Mouse (Mus musculus) thymus, postnatal 14 days (tissue): ENCODE data around the gene Ank2.

Experiments used
- DNase-seq: peaks from one replicate; pipeline ENCODE4 v3.0.0; 2021

Ank2 gene

GRCm38 (mm10) chr3:127498742-127499400 lies at the start of gene Ank2:
Gene Ank2 (minus strand): TSS chr3:127499350.
- no peak for DNase-seq

- peak; percentile 54 for DNase-seq
Measured at GRCm38 (mm10) chr3:127547882-127548281, 48.7 kb upstream of the Ank2 start.

DNA sequence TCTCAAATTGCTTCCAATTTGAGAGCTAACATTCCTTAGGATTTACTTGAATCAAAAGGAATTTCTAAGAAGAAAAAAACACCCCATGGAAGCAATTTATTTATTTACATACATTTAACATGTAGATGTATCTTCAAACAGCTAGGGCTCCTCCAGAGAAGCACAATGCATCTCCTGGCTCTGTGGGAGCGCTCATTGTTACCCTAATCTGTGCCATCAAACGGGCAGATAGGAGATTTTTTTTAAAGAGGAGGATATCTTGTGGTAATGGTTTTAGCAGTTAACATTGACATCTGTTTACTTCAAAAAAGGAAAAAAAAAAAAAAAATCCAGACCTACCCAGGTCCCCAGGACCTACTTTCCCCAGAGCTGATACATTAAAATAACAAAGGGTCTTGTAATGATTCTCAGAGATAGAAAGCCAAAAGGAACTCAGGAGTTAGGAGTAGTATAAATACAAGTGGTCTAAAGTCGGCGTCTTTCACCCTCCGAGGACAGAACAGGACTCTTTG lies 45.5 kb upstream of the Ank2 start:
- no peak for DNase-seq

GRCm38 (mm10) chr3:127543976-127544375 lies 44.8 kb upstream of the Ank2 start:
- DNase-seq, result no peak

DNA sequence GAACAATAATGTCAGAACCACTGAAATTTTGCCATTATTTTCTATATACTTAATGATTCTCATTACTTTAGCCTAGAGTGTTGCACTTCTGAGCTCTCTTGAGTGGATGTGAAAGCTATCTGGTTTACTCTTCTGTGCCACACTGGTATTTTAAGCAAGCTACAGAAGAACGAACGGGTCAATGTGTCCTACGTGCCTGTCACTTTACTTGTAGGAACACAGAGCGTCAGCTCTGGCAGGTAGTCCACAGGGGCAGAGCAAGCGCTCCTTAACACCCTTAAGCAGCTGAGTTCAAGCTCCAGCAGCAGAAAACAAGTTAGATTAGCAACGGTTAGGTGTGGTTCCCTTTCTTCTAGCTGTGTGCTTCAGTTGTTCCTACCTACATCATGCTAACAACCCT lies 40.0 kb upstream of the Ank2 start:
- DNase-seq, result no peak

- DNase-seq, result no peak
Measured at GRCm38 (mm10) chr3:127530293-127530692, 31.1 kb upstream of the Ank2 start.

DNA sequence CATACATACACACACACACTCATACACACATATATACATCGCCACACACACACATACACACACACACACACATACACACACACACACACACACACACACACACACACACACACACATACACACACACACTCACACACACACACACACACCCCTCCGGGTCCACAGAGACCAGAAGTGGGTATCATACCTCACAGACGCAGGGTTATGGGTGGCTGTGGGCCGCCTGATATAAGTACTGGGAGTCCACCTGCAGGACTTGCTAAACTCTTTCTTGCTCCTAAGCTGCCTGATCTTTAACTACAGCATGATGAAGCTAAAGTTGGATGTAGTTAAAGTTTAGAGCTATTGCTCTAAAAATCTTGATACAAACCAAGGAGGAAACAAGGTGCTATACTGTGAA lies 30.7 kb upstream of the Ank2 start:
- DNase-seq, result no peak

- DNase-seq, result no peak
Measured at GRCm38 (mm10) chr3:127529210-127529609, 30.1 kb upstream of the Ank2 start.

GRCm38 (mm10) chr3:127527465-127528034 lies 28.4 kb upstream of the Ank2 start:
- no peak for DNase-seq

- no peak for DNase-seq
Measured at GRCm38 (mm10) chr3:127525188-127525819, 26.2 kb upstream of the Ank2 start.

DNA sequence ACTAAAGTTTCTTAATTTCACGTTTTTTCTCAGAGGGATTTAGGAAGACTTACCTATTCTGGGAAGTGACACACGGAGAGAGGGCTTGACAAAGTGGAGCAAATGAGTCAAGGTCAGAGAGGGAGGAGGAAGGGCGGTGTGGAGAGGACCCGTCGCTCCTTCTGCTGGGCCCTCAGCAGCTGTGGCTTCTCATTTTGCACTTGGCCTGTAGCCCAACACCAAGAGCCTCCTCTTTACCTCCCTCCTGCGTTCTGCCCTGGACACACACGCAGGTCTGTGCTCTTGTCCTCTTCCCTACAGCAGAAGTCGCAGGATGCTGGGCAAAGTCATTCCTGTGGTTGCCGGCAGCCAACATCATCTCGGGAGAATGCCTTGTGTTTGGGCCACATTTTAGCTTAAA lies 22.0 kb upstream of the Ank2 start:
- DNase-seq, result no peak

- DNase-seq, result no peak
Measured at GRCm38 (mm10) chr3:127520300-127520699, 21.1 kb upstream of the Ank2 start.

GRCm38 (mm10) chr3:127515251-127515650 lies 16.1 kb upstream of the Ank2 start:
- no peak for DNase-seq

DNA sequence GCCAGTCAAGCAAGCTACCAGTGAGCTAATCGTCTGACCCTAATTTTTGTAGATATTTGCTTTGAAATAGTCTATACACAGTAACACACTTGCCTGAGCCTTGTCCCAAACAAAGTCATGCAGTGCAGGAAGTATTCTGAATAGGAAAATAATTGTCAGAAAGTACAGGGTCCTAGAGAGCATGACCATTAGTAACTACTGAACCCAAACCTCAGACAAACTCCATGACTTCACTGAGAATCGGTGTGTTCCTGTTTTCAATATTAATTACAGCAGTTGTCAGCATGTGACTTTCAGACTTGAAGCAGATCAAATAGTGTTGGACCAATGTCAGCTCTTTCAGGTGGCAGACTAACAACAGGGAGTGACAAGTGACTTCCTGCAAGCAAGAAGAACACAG lies 14.5 kb upstream of the Ank2 start:
- DNase-seq, result no peak

GRCm38 (mm10) chr3:127512794-127513335 lies 13.7 kb upstream of the Ank2 start:
- no peak for DNase-seq

GRCm38 (mm10) chr3:127511786-127512746 lies 12.9 kb upstream of the Ank2 start:
- DNase-seq, result no peak

GRCm38 (mm10) chr3:127507878-127508783 lies 9.0 kb upstream of the Ank2 start:
- no peak for DNase-seq

GRCm38 (mm10) chr3:127498197-127498741 lies 881 bp downstream of the Ank2 start:
- DNase-seq, result no peak

DNA sequence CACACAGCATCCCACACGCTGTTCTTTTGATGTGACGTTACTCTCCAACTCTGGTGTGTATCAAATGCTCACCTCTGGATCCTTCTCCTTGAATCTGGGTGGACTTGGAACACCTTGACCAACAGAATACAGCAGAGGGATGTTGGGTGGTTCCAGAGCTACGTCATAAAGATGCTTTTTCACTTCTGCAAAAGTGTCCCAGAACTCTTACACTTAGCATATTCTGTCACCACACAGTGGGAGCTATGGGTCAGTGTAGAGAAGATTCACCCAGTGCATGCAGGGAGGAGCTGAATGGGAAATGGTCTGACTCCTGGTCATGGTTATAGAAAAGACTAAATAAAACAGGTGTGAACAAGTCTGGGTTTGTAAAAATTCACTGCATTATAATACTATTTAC lies 6.5 kb downstream of the Ank2 start:
- DNase-seq, result no peak

- DNase-seq, result no peak
Measured at GRCm38 (mm10) chr3:127487302-127487701, 11.8 kb downstream of the Ank2 start.

GRCm38 (mm10) chr3:127485174-127485573 lies 14.0 kb downstream of the Ank2 start:
- DNase-seq, result no peak
